Mouse (Mus musculus) MEL (cell line): ENCODE results near the gene Olfr1508. TPM values are rescaled to one million over a fixed set of nuclear protein-coding genes. Genes with fewer than 3 reads are reported as not detected.
A peak's percentile ranks its signal among the peaks of the same experiment; 100 is the strongest.

Experiments
- DNase-seq: peaks from one replicate; pipeline ENCODE4 v3.0.0; 2011; ENCODE audit warnings: low read depth, low spot score
- H3K27ac ChIP-seq: 2 replicates; pipeline ENCODE4 v1.5.1; 2012; ENCODE audit warnings: low read depth, mild to moderate bottlenecking, control low read depth, low read length, moderate library complexity; ENCODE audit not compliant: control insufficient read depth
- H3K27me3 ChIP-seq, 2 experiments: fragments of 150-350 bp in 1 of 2; sonication (generic) in 1 of 2; 2 replicates each; pipeline ENCODE4 v1.6.1; 2012; ENCODE audit warnings: low read length in 2 of 2, mild to moderate bottlenecking in 2 of 2, improper control_type of control experiment in 1 of 2, moderate library complexity in 1 of 2; ENCODE audit not compliant: insufficient read depth in 2 of 2, control insufficient read depth in 1 of 2
- H3K36me3 ChIP-seq, 2 experiments: 2 replicates each; pipeline ENCODE4 v1.6.1; 2012 to 2014; ENCODE audit warnings: low read length in 2 of 2, improper control_type of control experiment in 1 of 2, inconsistent platforms in 1 of 2, mild to moderate bottlenecking in 1 of 2; ENCODE audit not compliant: insufficient read depth in 2 of 2, control insufficient read depth in 1 of 2
- H3K4me1 ChIP-seq, 2 experiments: fragments of 150-350 bp in 1 of 2; sonication (generic) in 1 of 2; 2 replicates each; pipeline ENCODE4 v1.6.1; 2012; ENCODE audit warnings: low read length in 2 of 2, improper control_type of control experiment in 1 of 2, mild to moderate bottlenecking in 1 of 2; ENCODE audit not compliant: insufficient read depth in 2 of 2, control insufficient read depth in 1 of 2
- H3K4me3 ChIP-seq, 2 experiments: fragments of 150-350 bp in 1 of 2; sonication (generic) in 1 of 2; 2 replicates each; pipeline ENCODE4 v1.5.1; 2012; ENCODE audit warnings: low read depth in 2 of 2, low read length in 2 of 2, mild to moderate bottlenecking in 2 of 2, moderate library complexity in 2 of 2, control low read depth in 1 of 2, improper control_type of control experiment in 1 of 2; ENCODE audit not compliant: control insufficient read depth in 1 of 2, insufficient read depth in 1 of 2
- H3K79me2 ChIP-seq: 2 replicates; pipeline ENCODE4 v1.6.1; 2012; ENCODE audit warnings: mild to moderate bottlenecking, low read length, moderate library complexity; ENCODE audit not compliant: control insufficient read depth, poor library complexity, insufficient read depth
- H3K9ac ChIP-seq: 2 replicates; pipeline ENCODE4 v1.6.1; 2012; ENCODE audit warnings: low read depth, mild to moderate bottlenecking, control low read depth, low read length, moderate library complexity; ENCODE audit not compliant: control insufficient read depth, poor library complexity, severe bottlenecking
- H3K9me3 ChIP-seq: fragments of 150-350 bp; sonication (generic); replicated peaks from 2 replicates; pipeline ENCODE4 v1.6.1; 2012; ENCODE audit warnings: mild to moderate bottlenecking, low read length, improper control_type of control experiment, moderate library complexity; ENCODE audit not compliant: insufficient read depth
- BHLHE40 ChIP-seq: IDR thresholded peaks from 2 replicates; pipeline ENCODE4 v1.6.1; 2012; ENCODE audit warnings: low read depth, mild to moderate bottlenecking, inconsistent platforms, low read length, improper control_type of control experiment, borderline replicate concordance
- CHD1 ChIP-seq: IDR thresholded peaks from 2 replicates; pipeline ENCODE4 v1.6.1; 2012; ENCODE audit warnings: low read depth, mild to moderate bottlenecking, inconsistent platforms, low read length, improper control_type of control experiment
- CTCF ChIP-seq, 3 experiments: IDR thresholded peaks in 2 of 3; conservative IDR thresholded peaks in 1 of 3; 2 replicates each; pipeline ENCODE4 v1.5.1; 2011 to 2012; ENCODE audit warnings: low read length in 3 of 3, low read depth in 2 of 3, mild to moderate bottlenecking in 2 of 3, improper control_type of control experiment in 1 of 3, inconsistent platforms in 1 of 3, mixed read lengths in 1 of 3, moderate library complexity in 1 of 3; ENCODE audit not compliant: control insufficient read depth in 1 of 3, insufficient read depth in 1 of 3, poor library complexity in 1 of 3, severe bottlenecking in 1 of 3
- E2F4 ChIP-seq: IDR thresholded peaks from 2 replicates; pipeline ENCODE4 v1.6.1; 2011; ENCODE audit warnings: low read depth, low read length, improper control_type of control experiment, borderline replicate concordance
- EP300 ChIP-seq, 2 experiments: IDR thresholded peaks; 2 replicates each; pipeline ENCODE4 v1.6.1; 2011; ENCODE audit warnings: improper control_type of control experiment in 2 of 2, low read length in 2 of 2, low read depth in 1 of 2, mild to moderate bottlenecking in 1 of 2
- ETS1 ChIP-seq: IDR thresholded peaks from 2 replicates; pipeline ENCODE4 v1.6.1; 2012; ENCODE audit warnings: low read depth, mild to moderate bottlenecking, inconsistent platforms, low read length, improper control_type of control experiment, moderate library complexity
- KAT2A ChIP-seq: conservative IDR thresholded peaks from 2 replicates; pipeline ENCODE4 v1.6.1; 2012; ENCODE audit warnings: low read depth, low read length, improper control_type of control experiment, inconsistent platforms
- MAFK ChIP-seq: IDR thresholded peaks from 2 replicates; pipeline ENCODE4 v1.6.1; 2011; ENCODE audit warnings: low read depth, mild to moderate bottlenecking, low read length, improper control_type of control experiment, borderline replicate concordance
- MAZ ChIP-seq: IDR thresholded peaks from 2 replicates; pipeline ENCODE4 v1.6.1; 2012; ENCODE audit warnings: low read depth, mild to moderate bottlenecking, inconsistent platforms, low read length, improper control_type of control experiment
- MEF2A ChIP-seq: IDR thresholded peaks from 2 replicates; pipeline ENCODE4 v1.6.1; 2014; ENCODE audit warnings: low read depth, mild to moderate bottlenecking, inconsistent platforms, low read length, improper control_type of control experiment; ENCODE audit not compliant: poor library complexity, insufficient replicate concordance, severe bottlenecking; ENCODE audit errors: extremely low read depth
- MXI1 ChIP-seq: IDR thresholded peaks from 2 replicates; pipeline ENCODE4 v1.6.1; 2011; ENCODE audit warnings: mild to moderate bottlenecking, low read depth, low read length, improper control_type of control experiment
- MYB ChIP-seq: IDR thresholded peaks from 2 replicates; pipeline ENCODE4 v1.6.1; 2011; ENCODE audit warnings: mild to moderate bottlenecking, low read depth, low read length, improper control_type of control experiment
- MYC ChIP-seq: IDR thresholded peaks from 2 replicates; pipeline ENCODE4 v1.6.1; 2011; ENCODE audit warnings: low read depth, mild to moderate bottlenecking, low read length, improper control_type of control experiment, moderate library complexity
- NRF1 ChIP-seq: IDR thresholded peaks from 2 replicates; pipeline ENCODE4 v1.6.1; 2014; ENCODE audit warnings: low read depth, mild to moderate bottlenecking, inconsistent platforms, low read length, improper control_type of control experiment, moderate library complexity; ENCODE audit not compliant: poor library complexity, insufficient read depth, severe bottlenecking
- POLR2A ChIP-seq, 2 experiments: IDR thresholded peaks; 2 replicates each; pipeline ENCODE4 v1.6.1; 2011 to 2012; ENCODE audit warnings: low read length in 2 of 2, mild to moderate bottlenecking in 2 of 2, control low read depth in 1 of 2, improper control_type of control experiment in 1 of 2, low read depth in 1 of 2, moderate library complexity in 1 of 2; ENCODE audit not compliant: control insufficient read depth in 1 of 2, insufficient read depth in 1 of 2, poor library complexity in 1 of 2
- RAD21 ChIP-seq: IDR thresholded peaks from 2 replicates; pipeline ENCODE4 v1.6.1; 2011; ENCODE audit warnings: mild to moderate bottlenecking, low read depth, low read length, improper control_type of control experiment
- RCOR1 ChIP-seq: IDR thresholded peaks from 2 replicates; pipeline ENCODE4 v1.6.1; 2012; ENCODE audit warnings: low read depth, mild to moderate bottlenecking, inconsistent platforms, low read length, improper control_type of control experiment
- SIN3A ChIP-seq: IDR thresholded peaks from 2 replicates; pipeline ENCODE4 v1.6.1; 2012; ENCODE audit warnings: low read length, improper control_type of control experiment, inconsistent platforms
- SMC3 ChIP-seq: IDR thresholded peaks from 2 replicates; pipeline ENCODE4 v1.6.1; 2011; ENCODE audit warnings: low read depth, low read length, improper control_type of control experiment
- TAL1 ChIP-seq: IDR thresholded peaks from 2 replicates; pipeline ENCODE4 v1.6.1; 2012; ENCODE audit warnings: mild to moderate bottlenecking, inconsistent platforms, low read length, moderate library complexity, mixed read lengths
- TBP ChIP-seq: IDR thresholded peaks from 2 replicates; pipeline ENCODE4 v1.8.0; 2011; ENCODE audit warnings: low read depth, low read length, improper control_type of control experiment
- TCF12 ChIP-seq: IDR thresholded peaks from 2 replicates; pipeline ENCODE4 v1.6.1; 2014; ENCODE audit warnings: low read depth, mild to moderate bottlenecking, inconsistent platforms, low read length, improper control_type of control experiment, moderate library complexity
- USF1 ChIP-seq: IDR thresholded peaks from 2 replicates; pipeline ENCODE4 v1.6.1; 2014; ENCODE audit warnings: low read depth, mild to moderate bottlenecking, inconsistent platforms, low read length, improper control_type of control experiment, moderate library complexity
- USF2 ChIP-seq, 2 experiments: IDR thresholded peaks; 2 replicates each; pipeline ENCODE4 v1.6.1; 2011 to 2012; ENCODE audit warnings: improper control_type of control experiment in 2 of 2, low read length in 2 of 2, borderline replicate concordance in 1 of 2, inconsistent platforms in 1 of 2, low read depth in 1 of 2, mild to moderate bottlenecking in 1 of 2; ENCODE audit not compliant: insufficient read depth in 1 of 2
- ZKSCAN1 ChIP-seq: IDR thresholded peaks from 2 replicates; pipeline ENCODE4 v1.6.1; 2012; ENCODE audit warnings: low read depth, mild to moderate bottlenecking, inconsistent platforms, low read length, improper control_type of control experiment, moderate library complexity
- polyA plus RNA-seq, 2 experiments: library from polyadenylated mRNA; stranded (reverse) in 1 of 2; unstranded in 1 of 2; fragments of >175 nt in 1 of 2; fragments of >200 nt in 1 of 2; gene quantifications; 2 replicates each; pipeline versions ENCODE4 v1.2.1 to v1.2.4; 2012; ENCODE audit warnings: low replicate concordance in 2 of 2, low read depth in 1 of 2; ENCODE audit not compliant: insufficient read length in 2 of 2, insufficient read depth in 1 of 2, missing spikeins in 1 of 2
- total RNA-seq: library from RNA; depleted of rRNA; stranded (reverse); fragments of 300-350 nt; gene quantifications from 2 replicates; pipeline ENCODE4 v1.2.3, GENCODE M21; 2012

The Olfr1508 gene
- total and polyA plus RNA-seq, 3 experiments, result not detected

- Histone ChIP-seq H3K36me3 (no peaks in the 10 kb centered on the region), H3K9ac (no peak overlapping the region), H3K9me3 (no peaks in the 10 kb centered on the region), H3K4me3 (no peak overlapping the region), H3K27ac (no peak overlapping the region), H3K4me1 (no peaks in the 10 kb centered on the region), H3K79me2 (no peaks in the 10 kb centered on the region), H3K27me3 (no peaks in the 10 kb centered on the region; a peak in 1 of 4 replicates)
- no peak for DNase-seq
- TF ChIP-seq CTCF (IDR thresholded peaks at IDR 0.05 in 2 of 3, conservative IDR thresholded peaks at IDR 0.05 in 1 of 3; ENCODE audit: control insufficient read depth in 1 of 3, insufficient read depth in 1 of 3, low read depth in 2 of 3, low read length in 3 of 3, poor library complexity in 1 of 3, severe bottlenecking in 1 of 3), result no peak
- no peak for TF ChIP-seq CHD1
- TF ChIP-seq SIN3A, result no peak
- no peak for TF ChIP-seq TAL1
- TF ChIP-seq E2F4, result no peak
- TF ChIP-seq MXI1, result no peak
- TF ChIP-seq NRF1, result no peak
- TF ChIP-seq TBP, result no peak
- TF ChIP-seq POLR2A (IDR thresholded peaks at IDR 0.05; ENCODE audit: control insufficient read depth in 1 of 2, insufficient read depth in 1 of 2, low read depth in 1 of 2, low read length in 2 of 2, poor library complexity in 1 of 2), result no peak
- no peak for TF ChIP-seq MAFK
- TF ChIP-seq RAD21, result no peak
- no peak for TF ChIP-seq MEF2A
These were observed 1.6 kb downstream of the Olfr1508 start for GRCm38 (mm10) chr14:52465738-52466137.

DNA sequence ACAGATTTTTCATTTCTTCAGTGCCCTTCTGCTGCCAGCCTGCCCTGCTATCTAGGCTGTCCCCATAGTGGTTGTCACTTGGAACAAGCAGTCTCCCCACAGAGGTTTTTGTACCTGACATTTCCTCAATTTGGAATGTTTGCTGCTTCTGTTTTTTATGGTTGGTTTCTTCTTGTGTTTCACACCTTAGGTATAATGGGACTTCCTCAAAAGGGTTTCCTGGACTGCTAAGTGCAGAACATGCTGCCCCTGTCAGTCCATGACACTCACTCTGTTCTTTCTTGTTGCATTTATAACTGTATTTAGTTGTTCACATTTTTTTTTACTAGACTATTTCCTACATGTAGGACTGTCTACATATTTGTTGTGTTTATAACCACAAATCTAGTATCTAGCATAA is 5.4 kb downstream of the Olfr1508 start:
- DNase-seq, result peak; percentile 13
- TF ChIP-seq MAZ (no peak), USF1 (no peak), EP300 (IDR thresholded peaks at IDR 0.05; ENCODE audit: low read depth in 1 of 2, low read length in 2 of 2) (no peak), KAT2A (no peak), TAL1 (no peak), BHLHE40 (no peak), POLR2A (IDR thresholded peaks at IDR 0.05; ENCODE audit: control insufficient read depth in 1 of 2, insufficient read depth in 1 of 2, low read depth in 1 of 2, low read length in 2 of 2, poor library complexity in 1 of 2) (no peak), USF2 (IDR thresholded peaks at IDR 0.05; ENCODE audit: borderline replicate concordance in 1 of 2, insufficient read depth in 1 of 2, low read depth in 1 of 2, low read length in 2 of 2) (no peak), RCOR1 (no peak), SMC3 (no peak), ETS1 (no peak), MYB (no peak), ZKSCAN1 (no peak), MYC (no peak), TCF12 (no peak), MAFK (no peak), MXI1 (no peak)
- TF ChIP-seq, all 39 proteins: peak for 0

More for the DNA sequence above, 5.4 kb downstream of the Olfr1508 start:
- H3K9me3 ChIP-seq, result no peaks in the 10 kb centered on the region
- H3K36me3 ChIP-seq, result no peaks in the 10 kb centered on the region
- H3K27ac ChIP-seq, result no peak overlapping the region
- no peaks in the 10 kb centered on the region for H3K27me3 ChIP-seq
- no peaks in the 10 kb centered on the region for H3K4me1 ChIP-seq
- H3K79me2 ChIP-seq, result no peaks in the 10 kb centered on the region
- H3K4me3 ChIP-seq, result no peak overlapping the region
- H3K9ac ChIP-seq, result no peak overlapping the region
